Mouse (Mus musculus): Measurements from ENCODE around the gene Rps6ka1.
A peak's percentile ranks its signal among the peaks of the same experiment; 100 is the strongest.

DNA sequence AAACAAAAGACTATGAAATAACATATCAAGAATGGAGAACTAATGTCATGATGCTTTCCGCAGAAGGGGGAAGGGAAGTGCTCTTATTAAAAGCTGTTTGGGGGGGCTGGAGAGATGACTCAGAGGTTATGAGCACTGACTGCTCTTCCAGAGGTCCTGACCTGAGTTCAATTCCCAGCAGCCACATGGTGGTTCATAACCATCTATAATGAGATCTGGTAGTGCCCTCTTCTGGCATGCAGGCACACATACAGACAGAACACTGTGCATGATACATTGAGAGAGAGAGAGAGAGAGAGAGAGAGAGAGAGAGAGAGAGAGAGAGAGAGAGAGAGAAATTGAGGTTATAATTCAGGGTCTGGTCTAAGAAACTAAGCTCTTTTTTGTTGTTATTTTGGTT is 57.1 kb downstream of the Rps6ka1 start:
- peak; percentile 26 for TF ChIP-seq CTCF (IDR thresholded peaks at IDR 0.05; ENCODE audit: low read depth)
- TF ChIP-seq EP300 (IDR thresholded peaks at IDR 0.05; ENCODE audit: low read depth) = no peak
